ENCODE assay signal across 29 mouse cellular contexts in the genomic region with DNA sequence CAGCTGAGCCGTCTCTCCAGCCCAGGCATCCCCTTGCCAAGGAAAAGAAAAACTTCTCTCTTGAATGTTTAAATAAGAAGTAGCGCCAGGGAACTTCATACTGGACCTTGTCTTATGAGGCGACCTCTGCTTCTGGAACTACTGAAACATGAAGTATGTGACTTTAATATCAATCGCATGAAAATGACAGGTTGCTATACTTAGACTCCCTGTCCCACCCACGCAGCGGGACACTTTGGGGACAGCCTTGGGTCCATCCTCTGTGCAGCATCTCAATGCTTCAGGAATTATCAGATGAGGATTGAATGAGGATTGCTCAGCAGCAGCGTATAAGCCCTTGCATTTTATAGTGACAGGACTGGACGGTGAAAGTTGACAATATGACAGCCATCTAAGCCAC.
DNase-seq lines count a peak whose midpoint lies in the region; ATAC-seq and TF ChIP-seq lines count a peak whose summit lies in the region.
"Had no signal": no experiment of that assay in that cellular context is flagged by ENCODE, and none has a peak within 500 bp of the region (broad histone marks: within the 10 kb centered on the region; RNA-seq: fewer than 3 reads in every experiment).

No protein-coding gene starts in this region.

- no peak overlapping the region for H3K9ac ChIP-seq in forebrain, embryonic 14.5 days (ENCODE audit: low read length)
- no peak overlapping the region for H3K9ac ChIP-seq in kidney, postnatal 0 days (ENCODE audit: low read depth, low read length)
- no peak overlapping the region for H3K9ac ChIP-seq in lung, postnatal 0 days (replicated peaks; ENCODE audit: low read depth)
- no peak overlapping the region for H3K9ac ChIP-seq in hindbrain, embryonic 13.5 days
- H3K9ac ChIP-seq: embryonic facial prominence, embryonic 13.5 days; forebrain, postnatal 0 days; heart, embryonic 13.5 days; liver, embryonic 15.5 days; midbrain, embryonic 13.5 days; neural tube, embryonic 13.5 days had no signal

- H3K27me3 ChIP-seq in forebrain, embryonic 10.5 days (ENCODE audit: poor library complexity, severe bottlenecking), result no peaks in the 10 kb centered on the region
- no peaks in the 10 kb centered on the region for H3K27me3 ChIP-seq in forebrain, embryonic 14.5 days (replicated peaks; ENCODE audit: control insufficient read depth, insufficient read depth, low read length)
- no peaks in the 10 kb centered on the region for H3K27me3 ChIP-seq in kidney, postnatal 0 days (ENCODE audit: insufficient read depth, low read length)
- H3K27me3 ChIP-seq in lung, postnatal 0 days (replicated peaks; ENCODE audit: insufficient read depth, low read length), result no peaks in the 10 kb centered on the region
- no peaks in the 10 kb centered on the region for H3K27me3 ChIP-seq in hindbrain, embryonic 13.5 days
- H3K27me3 ChIP-seq: embryonic facial prominence, embryonic 13.5 days; heart, embryonic 13.5 days; liver, embryonic 15.5 days; midbrain, embryonic 13.5 days; neural tube, embryonic 13.5 days had no signal

- no peak for TF ChIP-seq EP300 in lung, postnatal 0 days (IDR thresholded peaks at IDR 0.05)

- peaks cover 88% of the 10 kb centered on the region for H3K4me1 ChIP-seq in forebrain, embryonic 10.5 days
- peaks cover 10% of the 10 kb centered on the region; the same call in 1 of the 2 replicates for H3K4me1 ChIP-seq in forebrain, embryonic 14.5 days (ENCODE audit: control insufficient read depth, insufficient read depth, low read length)
- H3K4me1 ChIP-seq in kidney, postnatal 0 days (replicated peaks; ENCODE audit: insufficient read depth, low read length), result 0 out of 2 replicates have a peak, but pooled peaks cover 5% of the 10 kb centered on the region
- peaks cover 2% of the 10 kb centered on the region; the same call in 1 of the 2 replicates for H3K4me1 ChIP-seq in lung, postnatal 0 days (ENCODE audit: insufficient read depth, low read depth, low read length)
- H3K4me1 ChIP-seq in hindbrain, embryonic 13.5 days (replicated peaks), result peaks cover 3% of the 10 kb centered on the region; the same call in 1 of the 2 replicates
- H3K4me1 ChIP-seq: liver, embryonic 15.5 days had no signal

- no peak for TF ChIP-seq CTCF in kidney, postnatal 0 days (IDR thresholded peaks at IDR 0.05; ENCODE audit: low read depth)
- no peak for TF ChIP-seq CTCF in lung, postnatal 0 days (IDR thresholded peaks at IDR 0.05)

- no peak for DNase-seq in forebrain, embryonic 10.5 days (ENCODE audit: extremely low spot score, low spot score)
- DNase-seq in forebrain, embryonic 14.5 days (ENCODE audit: low spot score), result no peak
- DNase-seq in kidney, postnatal 0 days (ENCODE audit: low spot score), result peak; percentile 51
- DNase-seq in kidney, postnatal 14 days, result no peak
- DNase-seq in lung, postnatal 0 days (ENCODE audit: low spot score), result peak; percentile 21
- no peak for DNase-seq in lung, postnatal 25 days (ENCODE audit: low spot score)
- DNase-seq in thymus, postnatal 25 days, result no peak
- DNase-seq: adrenal gland, adult 2 months; adrenal gland, postnatal 36 days; cerebellum, adult 18-20 months; cerebellum, postnatal 10 days; forebrain, postnatal 0 days; heart, adult 2 months; heart, postnatal 14 days; kidney, adult 11 months; layer of hippocampus, postnatal 36 days; lung, postnatal 4 days; right cerebral cortex, postnatal 4 days; thymus, adult 18-20 months; thymus, postnatal 36 days had no signal

- H3K4me3 ChIP-seq in forebrain, embryonic 10.5 days, result no peak overlapping the region
- no peak overlapping the region for H3K4me3 ChIP-seq in forebrain, embryonic 14.5 days (ENCODE audit: low read depth, low read length)
- H3K4me3 ChIP-seq in kidney, postnatal 0 days (replicated peaks; ENCODE audit: low read depth, low read length), result no peak overlapping the region
- no peak overlapping the region for H3K4me3 ChIP-seq in lung, postnatal 0 days (ENCODE audit: low read depth, low read length)
- H3K4me3 ChIP-seq in hindbrain, embryonic 13.5 days, result no peak overlapping the region
- H3K4me3 ChIP-seq: embryonic facial prominence, embryonic 13.5 days; heart, adult 2 months; heart, embryonic 13.5 days; hindbrain, embryonic 10.5 days; liver, embryonic 15.5 days; midbrain, embryonic 13.5 days; neural tube, embryonic 13.5 days had no signal

- no peak for ATAC-seq in forebrain, embryonic 14.5 days
- ATAC-seq in kidney, postnatal 0 days (replicated peaks; ENCODE audit: low FRiP score, low read depth), result no peak
- ATAC-seq in lung, postnatal 0 days, result no peak; the same call in 1 of the 2 replicates
- no peak for ATAC-seq in hindbrain, embryonic 13.5 days (ENCODE audit: low FRiP score)
- ATAC-seq: activated CD4-positive, CD25-positive, alpha-beta regulatory T cell, adult 4 months; forebrain, postnatal 0 days; hindbrain, embryonic 16.5 days; midbrain, embryonic 13.5 days had no signal

- WGBS in forebrain, embryonic 10.5 days, result 87% methylated on average over 8 of the region's 8 CpGs
- 66% methylated on average over 8 of the region's 8 CpGs for WGBS in forebrain, embryonic 14.5 days
- 48% methylated on average over 8 of the region's 8 CpGs for WGBS in kidney, postnatal 0 days
- WGBS in lung, postnatal 0 days, result 40% methylated on average over 8 of the region's 8 CpGs
- WGBS in hindbrain, embryonic 13.5 days, result 81% methylated on average over 8 of the region's 8 CpGs

- no peak overlapping the region for H3K4me2 ChIP-seq in forebrain, embryonic 14.5 days (ENCODE audit: low read length)
- no peak overlapping the region for H3K4me2 ChIP-seq in kidney, postnatal 0 days (ENCODE audit: low read length)
- H3K4me2 ChIP-seq in lung, postnatal 0 days (replicated peaks; ENCODE audit: low read depth, low read length), result no peak overlapping the region
- no peak overlapping the region for H3K4me2 ChIP-seq in hindbrain, embryonic 13.5 days
- H3K4me2 ChIP-seq: embryonic facial prominence, embryonic 13.5 days; heart, embryonic 13.5 days; liver, embryonic 15.5 days; midbrain, embryonic 13.5 days had no signal

- no peaks in the 10 kb centered on the region for H3K36me3 ChIP-seq in forebrain, embryonic 10.5 days (replicated peaks)
- no peaks in the 10 kb centered on the region for H3K36me3 ChIP-seq in forebrain, embryonic 14.5 days (ENCODE audit: control insufficient read depth, insufficient read depth, low read length)
- no peaks in the 10 kb centered on the region for H3K36me3 ChIP-seq in kidney, postnatal 0 days (ENCODE audit: insufficient read depth, low read length)
- H3K36me3 ChIP-seq in lung, postnatal 0 days (ENCODE audit: insufficient read depth, low read length), result no peaks in the 10 kb centered on the region
- H3K36me3 ChIP-seq in hindbrain, embryonic 13.5 days, result no peaks in the 10 kb centered on the region
- H3K36me3 ChIP-seq: embryonic facial prominence, embryonic 13.5 days; heart, embryonic 13.5 days; hindbrain, embryonic 10.5 days; liver, embryonic 15.5 days; midbrain, embryonic 13.5 days; neural tube, embryonic 13.5 days had no signal

- H3K9me3 ChIP-seq in forebrain, embryonic 10.5 days, result no peaks in the 10 kb centered on the region
- no peaks in the 10 kb centered on the region for H3K9me3 ChIP-seq in forebrain, embryonic 14.5 days (replicated peaks; ENCODE audit: control insufficient read depth, low read length)
- H3K9me3 ChIP-seq in kidney, postnatal 0 days (replicated peaks; ENCODE audit: low read length), result no peaks in the 10 kb centered on the region
- no peaks in the 10 kb centered on the region for H3K9me3 ChIP-seq in lung, postnatal 0 days (ENCODE audit: low read length)
- H3K9me3 ChIP-seq in hindbrain, embryonic 13.5 days, result no peaks in the 10 kb centered on the region
- H3K9me3 ChIP-seq: embryonic facial prominence, embryonic 13.5 days; heart, embryonic 13.5 days; hindbrain, embryonic 10.5 days; liver, embryonic 15.5 days; midbrain, embryonic 13.5 days; neural tube, embryonic 13.5 days had no signal

- H3K27ac ChIP-seq in forebrain, embryonic 10.5 days, result 0 out of 2 replicates have a peak overlapping the region, but pooled peaks have one; percentile 8
- no peak overlapping the region for H3K27ac ChIP-seq in forebrain, embryonic 14.5 days (ENCODE audit: low read depth, low read length)
- H3K27ac ChIP-seq in kidney, postnatal 0 days, result no peak overlapping the region
- H3K27ac ChIP-seq in lung, postnatal 0 days (ENCODE audit: low read length), result no peak overlapping the region
- H3K27ac ChIP-seq in hindbrain, embryonic 13.5 days, result no peak overlapping the region
- H3K27ac ChIP-seq: embryonic facial prominence, embryonic 13.5 days; heart, adult 2 months; heart, embryonic 13.5 days; liver, embryonic 15.5 days; midbrain, embryonic 13.5 days; neural tube, embryonic 13.5 days had no signal

Comparison
In these comparisons a context has a peak if more than half of its experiments do, and no peak if none do; other contexts are left out.
1. DNase-seq: peak in kidney, postnatal 0 days (single experiment) and lung, postnatal 0 days (single experiment); none in forebrain, embryonic 10.5 days (single experiment), forebrain, embryonic 14.5 days (single experiment), kidney, postnatal 14 days (single experiment), lung, postnatal 25 days (single experiment) and thymus, postnatal 25 days (single experiment).